Mouse (Mus musculus) CD4-positive, CD25-positive, alpha-beta regulatory T cell, adult 4 months (primary cell): ENCODE data around the gene Colca2. TPM values are rescaled to one million over a fixed set of nuclear protein-coding genes. Genes with fewer than 3 reads are reported as not detected.

Experiments used
- ATAC-seq: one replicate; pipeline ENCODE4 v1.8.0; 2017
- polyA plus RNA-seq, 2 experiments: library from polyadenylated mRNA; unstranded; fragments of 100-300 nt; shearing (Covaris generic); gene quantifications; one replicate each; pipeline ENCODE4 v1.2.1; 2017

Colca2 gene
- under 1 TPM in 1 of 2 experiments, not detected in 1; 0.26 TPM for polyA plus RNA-seq

GRCm38 (mm10) chr9:51278500-51279381 lies at the start of gene Colca2:
TSS of gene Colca2 (minus strand) at chr9:51278569.
- ATAC-seq: peak; percentile 63

DNA sequence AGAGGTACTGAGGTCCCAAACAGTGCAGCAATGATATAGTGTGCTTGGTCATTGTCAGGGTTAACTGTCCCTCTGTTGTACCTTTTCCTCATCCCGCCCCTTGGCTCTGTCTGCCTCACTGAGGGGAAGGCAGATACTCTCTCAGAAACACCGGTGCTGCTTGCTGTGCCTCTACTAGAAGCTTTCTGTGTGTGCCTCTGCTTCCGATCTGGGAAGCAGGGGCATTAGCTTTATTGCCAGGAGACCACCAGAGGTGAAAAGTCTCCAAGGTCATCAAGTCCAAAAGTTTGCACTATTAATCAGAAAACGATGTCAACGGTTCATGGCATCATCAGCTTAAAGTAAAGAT lies 49.2 kb upstream of the Colca2 start:
- ATAC-seq: no peak

- ATAC-seq: no peak
These were observed 48.5 kb upstream of the Colca2 start for GRCm38 (mm10) chr9:51326619-51327554.

DNA sequence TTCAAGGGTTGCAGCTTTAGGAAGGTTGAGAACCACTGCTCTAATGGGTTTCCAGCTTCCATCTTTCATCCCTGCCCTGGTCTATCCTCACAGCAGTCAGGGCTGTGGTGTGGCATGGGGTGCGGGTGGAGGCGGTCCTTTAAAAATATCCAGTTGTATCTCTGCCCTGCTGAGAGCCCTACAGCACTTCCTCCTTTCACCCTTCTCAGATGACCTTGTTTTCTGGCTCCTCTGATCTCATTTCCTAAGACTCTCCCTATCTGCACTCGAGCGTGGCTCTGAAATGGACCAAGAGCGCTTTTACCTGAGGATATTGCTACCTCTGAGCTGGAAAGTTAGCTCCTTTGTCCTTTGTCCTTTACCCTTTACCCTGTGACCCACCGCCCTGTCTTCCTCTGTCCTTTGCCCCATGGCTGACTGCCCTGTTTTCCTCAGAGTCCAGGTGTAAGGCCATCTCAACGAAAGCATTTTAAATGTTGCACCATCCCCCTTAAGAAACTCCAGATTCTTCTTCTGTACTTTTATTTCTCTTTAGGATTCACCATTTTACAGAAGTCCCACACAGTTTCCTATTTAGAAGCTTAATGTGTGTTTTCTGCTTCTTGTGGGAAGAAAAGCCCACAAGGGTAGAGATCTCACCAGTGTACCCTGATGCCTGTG lies 46.2 kb upstream of the Colca2 start:
- no peak for ATAC-seq

- no peak for ATAC-seq
These were observed 41.7 kb upstream of the Colca2 start for GRCm38 (mm10) chr9:51320096-51320495.

DNA sequence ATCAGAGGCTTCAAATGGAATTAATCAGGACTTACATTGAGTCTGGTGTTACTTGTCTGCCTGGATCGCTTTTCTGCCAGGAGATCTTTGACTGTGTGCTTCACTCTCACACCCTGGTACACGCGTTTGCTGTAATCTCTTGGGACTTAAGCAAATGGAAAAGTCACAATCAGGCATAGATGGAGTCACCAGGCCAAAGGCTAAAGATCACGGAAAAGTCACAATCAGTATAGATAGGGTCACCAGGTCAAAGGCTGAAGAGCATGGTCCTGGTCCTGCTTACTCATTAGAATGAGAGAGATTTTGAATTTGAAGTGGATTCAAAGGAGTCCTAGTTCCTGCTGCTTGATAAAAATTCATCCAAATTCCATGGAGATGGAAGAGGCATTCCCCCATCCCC lies 39.9 kb upstream of the Colca2 start:
- ATAC-seq: no peak

- ATAC-seq: no peak
These were observed 39.0 kb upstream of the Colca2 start for GRCm38 (mm10) chr9:51317322-51317721.

DNA sequence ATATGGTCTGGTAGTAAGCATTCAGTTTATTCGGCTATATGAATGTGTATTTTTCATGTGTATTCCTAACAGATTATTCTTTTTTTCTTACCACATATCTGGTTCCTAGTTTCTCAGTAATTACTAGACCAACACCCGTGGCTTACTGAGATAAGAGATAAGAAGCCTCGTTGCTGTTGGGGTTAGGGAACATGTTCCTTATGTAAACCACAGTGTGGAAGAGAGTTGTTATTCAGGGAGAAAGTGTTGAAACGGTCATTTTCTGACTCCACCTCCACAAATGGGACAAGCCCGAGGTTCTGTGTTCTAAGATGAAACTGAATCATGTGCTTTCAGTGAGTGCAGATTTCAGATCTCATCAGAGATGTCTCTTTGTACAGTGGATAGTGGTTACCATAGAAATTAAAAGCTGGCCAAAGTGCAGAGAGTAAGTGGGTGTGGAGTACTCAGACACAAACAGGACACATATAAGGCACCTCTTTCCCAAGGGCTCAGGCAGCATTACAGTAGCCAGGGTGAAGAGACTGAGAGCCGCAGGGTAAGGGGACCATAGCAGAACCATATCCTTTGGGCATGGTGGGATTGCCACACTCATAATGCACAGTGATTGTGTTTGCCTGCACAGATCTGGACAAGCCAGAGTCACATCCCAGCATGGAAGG lies 37.2 kb upstream of the Colca2 start:
- ATAC-seq: no peak

GRCm38 (mm10) chr9:51312554-51313317 lies 34.4 kb upstream of the Colca2 start:
- no peak for ATAC-seq

GRCm38 (mm10) chr9:51310515-51310914 lies 32.1 kb upstream of the Colca2 start:
- no peak for ATAC-seq

GRCm38 (mm10) chr9:51306351-51306750 lies 28.0 kb upstream of the Colca2 start:
- no peak for ATAC-seq

DNA sequence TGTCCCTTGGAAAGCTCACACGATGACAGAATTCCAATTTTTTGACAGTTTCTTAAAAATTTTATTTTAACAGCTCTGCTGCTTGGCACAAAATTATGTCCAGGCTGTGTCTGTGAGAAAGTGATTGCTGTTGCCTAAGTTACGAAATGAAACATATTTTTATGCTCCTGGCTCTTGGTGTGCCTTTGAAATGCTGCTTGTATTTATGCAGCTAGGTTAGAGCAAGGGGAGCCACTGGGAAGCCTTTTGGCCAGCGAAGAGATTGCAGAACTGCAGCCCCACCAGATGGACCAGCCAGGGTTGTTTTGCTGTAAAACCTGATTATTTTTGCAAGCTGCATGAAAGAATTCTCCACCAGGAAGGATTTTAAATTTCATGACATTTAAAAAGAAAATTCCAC lies 26.8 kb upstream of the Colca2 start:
- no peak for ATAC-seq

DNA sequence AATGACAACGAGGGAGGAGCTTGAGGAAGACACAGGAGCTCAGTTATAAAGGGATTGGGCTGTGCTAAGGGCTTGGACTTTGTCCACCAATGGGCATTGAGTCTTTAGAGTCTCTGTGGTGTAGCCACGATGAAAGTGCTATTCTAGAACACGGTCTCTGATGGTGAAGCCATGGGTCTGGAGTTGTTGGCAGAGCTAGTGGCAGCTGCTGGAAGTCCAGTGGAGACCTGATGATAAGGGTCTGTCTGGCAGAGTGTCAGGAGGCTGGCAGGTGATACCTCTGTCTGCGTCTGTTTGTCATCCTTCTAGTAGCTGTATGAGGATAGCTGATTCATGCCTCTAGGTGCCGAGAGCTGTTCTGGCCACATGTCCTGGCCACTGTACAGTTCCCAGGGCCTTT lies 25.6 kb upstream of the Colca2 start:
- no peak for ATAC-seq

DNA sequence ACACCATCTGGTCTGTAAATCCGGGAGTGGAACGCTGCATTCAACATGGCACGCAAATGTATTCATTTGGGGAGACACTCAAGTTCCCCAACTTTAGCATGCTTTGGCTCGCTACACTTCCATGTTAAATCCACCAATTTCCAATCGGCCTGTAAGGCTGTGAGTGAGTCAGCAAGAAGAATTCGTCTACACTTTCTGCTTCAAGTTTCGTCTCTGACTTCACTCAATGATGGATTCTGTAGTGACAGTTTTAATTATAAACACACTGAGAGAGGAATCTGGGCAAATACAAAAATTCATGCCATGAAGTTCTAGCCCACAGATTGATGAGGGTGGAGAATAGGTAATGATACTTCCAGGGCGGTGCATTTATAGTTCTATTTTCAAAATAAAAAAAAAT lies 15.2 kb upstream of the Colca2 start:
- no peak for ATAC-seq

- ATAC-seq: peak; percentile 65
These were observed 14.3 kb upstream of the Colca2 start for GRCm38 (mm10) chr9:51292674-51293073.

GRCm38 (mm10) chr9:51290980-51291379 lies 12.6 kb upstream of the Colca2 start:
- ATAC-seq: no peak

GRCm38 (mm10) chr9:51286079-51286478 lies 7.7 kb upstream of the Colca2 start:
- no peak for ATAC-seq

- no peak for ATAC-seq
These were observed 403 bp downstream of the Colca2 start for GRCm38 (mm10) chr9:51277834-51278498.

- no peak for ATAC-seq
These were observed 3.7 kb downstream of the Colca2 start for GRCm38 (mm10) chr9:51274678-51275077.

- no peak for ATAC-seq
These were observed 4.7 kb downstream of the Colca2 start for GRCm38 (mm10) chr9:51273581-51274154.

GRCm38 (mm10) chr9:51272102-51272501 lies 6.3 kb downstream of the Colca2 start:
- ATAC-seq: no peak
